Mouse (Mus musculus): ENCODE results near the gene Mkrn2.

Mkrn2 gene

GRCm38 (mm10) chr6:115601715-115602523, at the start of gene Mkrn2:
TSS of gene Mkrn2 (plus strand) at chr6:115601902.
- peak; percentile 85 for DNase-seq (ENCODE audit: low spot score)

- DNase-seq (ENCODE audit: low spot score): no peak
Measured at GRCm38 (mm10) chr6:115555485-115555884, 46.2 kb upstream of the Mkrn2 start.

GRCm38 (mm10) chr6:115558176-115558575, 43.5 kb upstream of the Mkrn2 start:
- no peak for DNase-seq (ENCODE audit: low spot score)

- no peak for DNase-seq (ENCODE audit: low spot score)
Measured at GRCm38 (mm10) chr6:115559651-115560632, 41.8 kb upstream of the Mkrn2 start.

GRCm38 (mm10) chr6:115565479-115566045, 36.1 kb upstream of the Mkrn2 start:
- DNase-seq (ENCODE audit: low spot score): no peak

GRCm38 (mm10) chr6:115574171-115574570, 27.5 kb upstream of the Mkrn2 start:
- DNase-seq (ENCODE audit: low spot score): no peak

GRCm38 (mm10) chr6:115577407-115577806, 24.3 kb upstream of the Mkrn2 start:
- no peak for DNase-seq (ENCODE audit: low spot score)

GRCm38 (mm10) chr6:115577941-115578340, 23.8 kb upstream of the Mkrn2 start:
- DNase-seq (ENCODE audit: low spot score): no peak

GRCm38 (mm10) chr6:115580810-115581209, 20.9 kb upstream of the Mkrn2 start:
- DNase-seq (ENCODE audit: low spot score): no peak

- no peak for DNase-seq (ENCODE audit: low spot score)
Measured at GRCm38 (mm10) chr6:115582328-115583115, 19.2 kb upstream of the Mkrn2 start.

GRCm38 (mm10) chr6:115583430-115584125, 18.1 kb upstream of the Mkrn2 start:
- DNase-seq (ENCODE audit: low spot score): no peak

- no peak for DNase-seq (ENCODE audit: low spot score)
Measured at GRCm38 (mm10) chr6:115584176-115584575, 17.5 kb upstream of the Mkrn2 start.

GRCm38 (mm10) chr6:115586321-115586720, 15.4 kb upstream of the Mkrn2 start:
- no peak for DNase-seq (ENCODE audit: low spot score)

- no peak for DNase-seq (ENCODE audit: low spot score)
Measured at GRCm38 (mm10) chr6:115591692-115592359, 9.9 kb upstream of the Mkrn2 start.

GRCm38 (mm10) chr6:115592458-115592857, 9.2 kb upstream of the Mkrn2 start, which contains the start of gene Mkrn2os:
TSS of gene Mkrn2os (minus strand) at chr6:115592576.
- DNase-seq (ENCODE audit: low spot score): no peak

- no peak for DNase-seq (ENCODE audit: low spot score)
Measured at GRCm38 (mm10) chr6:115593252-115593651, 8.4 kb upstream of the Mkrn2 start.

GRCm38 (mm10) chr6:115594463-115594862, 7.2 kb upstream of the Mkrn2 start:
- no peak for DNase-seq (ENCODE audit: low spot score)

- no peak for DNase-seq (ENCODE audit: low spot score)
Measured at GRCm38 (mm10) chr6:115595667-115596066, 6.0 kb upstream of the Mkrn2 start.

GRCm38 (mm10) chr6:115601322-115601714, 384 bp upstream of the Mkrn2 start:
- no peak for DNase-seq (ENCODE audit: low spot score)

GRCm38 (mm10) chr6:115606461-115606860, 4.8 kb downstream of the Mkrn2 start:
- no peak for DNase-seq (ENCODE audit: low spot score)
